Mouse (Mus musculus): Measurements from ENCODE around the gene Dock7. TPM values are rescaled to one million over a fixed set of nuclear protein-coding genes. Genes with fewer than 3 reads are reported as not detected.

Dock7 gene
- polyA plus RNA-seq, 1 experiment = 14.9 TPM

DNA sequence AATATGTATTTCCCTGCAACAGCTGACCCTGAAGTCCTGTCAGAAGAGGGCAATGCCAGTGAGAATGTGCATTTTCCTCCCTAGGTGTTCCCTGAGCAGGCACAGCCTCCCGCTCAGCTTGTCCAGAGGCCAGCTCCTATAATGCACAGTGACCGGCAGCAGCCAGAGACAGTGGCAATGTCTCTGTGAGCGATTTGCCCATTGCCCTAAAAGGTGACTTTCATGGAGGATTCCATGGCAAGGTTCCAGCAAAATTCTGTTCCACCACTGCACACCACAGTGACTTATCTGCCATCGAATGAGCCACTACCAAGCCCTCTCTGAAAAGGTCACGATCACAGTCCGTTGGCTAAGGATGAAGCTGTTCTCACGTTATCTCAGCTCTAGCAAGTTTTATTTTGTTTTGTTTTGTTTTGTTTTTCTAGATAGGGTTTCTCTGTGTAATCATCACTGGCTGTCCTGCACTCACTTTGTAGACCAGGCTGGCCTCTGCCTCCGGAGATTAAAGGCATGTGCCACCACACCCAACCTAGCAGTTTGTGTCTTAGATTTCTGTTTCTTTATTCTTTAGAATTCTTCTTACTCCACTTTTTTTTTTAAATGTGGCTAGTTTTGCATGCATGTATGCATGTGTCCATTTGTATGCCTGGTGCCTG is 17.4 kb upstream of the Dock7 start:
- WGBS = 65% methylated on average over 8 of the region's 8 CpGs
- no peaks in the 10 kb centered on the region for H3K36me3 ChIP-seq (ENCODE audit: control insufficient read depth, insufficient read depth, low read length)
- TF ChIP-seq POLR2A (IDR thresholded peaks at IDR 0.05; ENCODE audit: low read depth, low read length) = no peak
- no peak for TF ChIP-seq CTCF (IDR thresholded peaks at IDR 0.05; ENCODE audit: extremely low read depth, insufficient read length, insufficient replicate concordance, low read depth, low read length)
- H3K4me3 ChIP-seq (ENCODE audit: low read depth, low read length) = no peak overlapping the region
- no peaks in the 10 kb centered on the region for H3K27me3 ChIP-seq (ENCODE audit: control insufficient read depth, insufficient read depth, low read length)
- H3K4me1 ChIP-seq (ENCODE audit: control insufficient read depth, insufficient read depth, insufficient read length, low read length) = peaks cover 9% of the 10 kb centered on the region; the same call in 1 of the 2 replicates
- H3K27ac ChIP-seq (ENCODE audit: insufficient read depth, low read depth, low read length) = no peak overlapping the region

DNA sequence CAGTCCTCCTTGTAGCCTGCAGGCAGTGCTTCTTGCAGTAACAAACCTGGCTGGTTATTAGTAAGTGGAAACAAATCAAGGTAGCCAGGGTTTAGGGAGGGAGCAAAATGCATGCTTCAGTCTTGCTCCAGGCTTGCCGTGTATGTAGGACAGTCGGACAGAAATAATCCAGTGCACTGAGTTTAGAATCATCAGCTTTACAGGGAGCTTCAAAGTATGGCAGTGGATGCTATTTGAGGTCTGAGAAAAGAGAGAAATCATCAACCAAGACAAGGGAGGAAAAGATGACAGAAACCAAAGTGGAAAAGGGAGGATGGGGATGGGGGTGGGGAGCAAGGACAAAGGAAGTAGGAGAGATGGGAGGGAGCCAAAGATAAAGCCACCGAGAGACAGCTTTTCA is 13.8 kb upstream of the Dock7 start:
- TF ChIP-seq CTCF (IDR thresholded peaks at IDR 0.05; ENCODE audit: extremely low read depth, insufficient read length, insufficient replicate concordance, low read depth, low read length) (no peak), POLR2A (IDR thresholded peaks at IDR 0.05; ENCODE audit: low read depth, low read length) (no peak)
- WGBS = 78% methylated on average over 3 of the region's 3 CpGs
- Histone ChIP-seq H3K4me1 (ENCODE audit: control insufficient read depth, insufficient read depth, insufficient read length, low read length) (peaks cover 4% of the 10 kb centered on the region; the same call in 1 of the 2 replicates), H3K36me3 (ENCODE audit: control insufficient read depth, insufficient read depth, low read length) (no peaks in the 10 kb centered on the region), H3K27ac (ENCODE audit: insufficient read depth, low read depth, low read length) (no peak overlapping the region), H3K27me3 (ENCODE audit: control insufficient read depth, insufficient read depth, low read length) (no peaks in the 10 kb centered on the region), H3K4me3 (ENCODE audit: low read depth, low read length) (no peak overlapping the region)

DNA sequence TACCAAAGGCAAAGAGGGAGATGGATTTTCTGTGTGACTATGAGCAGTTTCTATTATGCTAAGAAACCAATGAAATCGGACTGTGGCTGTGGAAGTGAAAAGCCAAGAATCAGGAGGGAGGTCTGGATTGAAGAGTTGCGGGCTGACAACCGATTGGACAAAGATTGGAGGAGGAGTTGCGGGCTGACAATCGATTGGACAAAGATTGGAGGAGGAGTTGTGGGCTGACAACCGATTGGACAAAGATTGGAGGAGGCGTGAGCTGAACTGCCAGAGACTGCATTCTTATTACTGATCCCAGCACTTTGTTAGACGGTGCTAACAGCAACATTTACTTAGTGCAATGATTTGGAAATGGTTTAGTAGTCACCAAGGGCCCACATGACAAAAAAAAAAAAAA is 12.6 kb upstream of the Dock7 start:
- WGBS = 94% methylated on average over 8 of the region's 8 CpGs
- no peaks in the 10 kb centered on the region for H3K27me3 ChIP-seq (ENCODE audit: control insufficient read depth, insufficient read depth, low read length)
- TF ChIP-seq POLR2A (IDR thresholded peaks at IDR 0.05; ENCODE audit: low read depth, low read length) = no peak
- TF ChIP-seq CTCF (IDR thresholded peaks at IDR 0.05; ENCODE audit: extremely low read depth, insufficient read length, insufficient replicate concordance, low read depth, low read length) = no peak
- no peaks in the 10 kb centered on the region for H3K36me3 ChIP-seq (ENCODE audit: control insufficient read depth, insufficient read depth, low read length)
- H3K4me3 ChIP-seq (ENCODE audit: low read depth, low read length) = no peak overlapping the region
- H3K4me1 ChIP-seq (ENCODE audit: control insufficient read depth, insufficient read depth, insufficient read length, low read length) = peaks cover 4% of the 10 kb centered on the region; the same call in 1 of the 2 replicates
- no peak overlapping the region for H3K27ac ChIP-seq (ENCODE audit: insufficient read depth, low read depth, low read length)

DNA sequence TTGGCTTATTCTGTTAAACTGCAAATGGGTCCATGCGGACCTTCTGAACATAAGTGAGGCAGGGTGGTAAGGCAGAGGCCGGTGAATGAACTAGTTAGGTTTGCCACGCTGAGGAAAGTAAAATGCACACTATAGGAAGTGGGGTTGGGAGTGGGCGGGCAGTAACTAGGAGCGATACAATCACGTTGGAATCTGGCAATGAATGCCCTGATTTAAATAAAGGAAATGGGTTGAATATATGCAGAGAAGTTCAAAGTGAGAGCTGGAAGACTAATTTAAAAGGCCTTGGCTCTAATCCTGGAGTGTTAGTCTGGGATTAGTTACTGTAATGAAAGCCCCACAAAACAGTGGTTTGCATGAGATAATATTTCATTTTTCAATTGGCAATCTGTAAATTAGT is 12.0 kb upstream of the Dock7 start:
- TF ChIP-seq CTCF (IDR thresholded peaks at IDR 0.05; ENCODE audit: extremely low read depth, insufficient read length, insufficient replicate concordance, low read depth, low read length) = no peak
- TF ChIP-seq POLR2A (IDR thresholded peaks at IDR 0.05; ENCODE audit: low read depth, low read length) = no peak
- no peaks in the 10 kb centered on the region for H3K36me3 ChIP-seq (ENCODE audit: control insufficient read depth, insufficient read depth, low read length)
- H3K4me3 ChIP-seq (ENCODE audit: low read depth, low read length) = no peak overlapping the region
- H3K27me3 ChIP-seq (ENCODE audit: control insufficient read depth, insufficient read depth, low read length) = no peaks in the 10 kb centered on the region
- 75% methylated on average over 6 of the region's 6 CpGs for WGBS
- H3K4me1 ChIP-seq (ENCODE audit: control insufficient read depth, insufficient read depth, insufficient read length, low read length) = no peaks in the 10 kb centered on the region
- no peak overlapping the region for H3K27ac ChIP-seq (ENCODE audit: insufficient read depth, low read depth, low read length)

DNA sequence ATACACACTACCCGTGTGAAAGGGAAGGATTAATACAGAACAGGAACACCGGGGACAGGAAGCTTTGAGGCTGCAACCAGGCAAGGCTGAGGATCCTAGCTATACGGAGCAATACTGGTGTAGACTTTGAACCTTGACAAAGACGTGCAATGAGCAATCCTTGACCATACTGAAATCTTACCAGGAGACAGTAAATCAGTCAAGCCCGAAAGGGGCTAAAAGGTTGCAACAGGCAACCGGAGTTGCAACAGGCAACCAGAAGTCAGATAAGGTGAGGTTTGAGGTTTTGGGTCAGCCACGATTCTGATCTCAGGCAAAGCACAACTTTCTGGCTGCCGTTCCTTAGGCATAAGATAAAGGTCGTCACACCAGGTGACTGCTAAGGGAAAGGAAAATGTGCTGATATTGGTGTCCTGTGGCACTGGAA is 10.5 kb upstream of the Dock7 start:
- H3K4me1 ChIP-seq (ENCODE audit: control insufficient read depth, insufficient read depth, insufficient read length, low read length) = no peaks in the 10 kb centered on the region
- no peaks in the 10 kb centered on the region for H3K36me3 ChIP-seq (ENCODE audit: control insufficient read depth, insufficient read depth, low read length)
- H3K27me3 ChIP-seq (ENCODE audit: control insufficient read depth, insufficient read depth, low read length) = no peaks in the 10 kb centered on the region
- peak overlapping the region; percentile 54; the same call in 1 of the 2 replicates for H3K27ac ChIP-seq (ENCODE audit: insufficient read depth, low read depth, low read length)
- WGBS = 23% methylated on average over 9 of the region's 9 CpGs
- peak overlapping the region; percentile 23 for H3K4me3 ChIP-seq (ENCODE audit: low read depth, low read length)
- TF ChIP-seq POLR2A (IDR thresholded peaks at IDR 0.05; ENCODE audit: low read depth, low read length) (no peak), CTCF (IDR thresholded peaks at IDR 0.05; ENCODE audit: extremely low read depth, insufficient read length, insufficient replicate concordance, low read depth, low read length) (no peak)

DNA sequence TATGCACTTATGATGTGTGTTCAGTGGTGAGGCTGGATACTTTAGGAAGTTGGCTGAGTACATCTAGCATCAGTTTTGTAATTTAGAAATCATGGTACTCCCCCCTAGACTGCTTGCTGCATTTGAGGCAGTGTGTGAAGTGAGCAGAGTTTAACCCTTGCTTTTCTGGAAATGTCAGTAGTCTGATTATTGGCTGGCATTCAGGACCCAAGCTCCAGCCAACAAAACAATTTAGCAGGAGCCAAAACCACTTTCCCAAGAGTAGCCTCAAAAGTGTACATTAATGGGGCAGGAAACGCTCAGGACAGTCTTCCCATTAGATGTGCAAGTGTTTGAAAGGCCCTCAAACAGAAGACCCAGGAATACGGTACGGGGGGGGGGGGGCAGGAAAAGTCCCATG is 2.8 kb upstream of the Dock7 start:
- peaks cover 9% of the 10 kb centered on the region; the same call in 1 of the 2 replicates for H3K4me1 ChIP-seq (ENCODE audit: control insufficient read depth, insufficient read depth, insufficient read length, low read length)
- TF ChIP-seq CTCF (IDR thresholded peaks at IDR 0.05; ENCODE audit: extremely low read depth, insufficient read length, insufficient replicate concordance, low read depth, low read length) (no peak), POLR2A (IDR thresholded peaks at IDR 0.05; ENCODE audit: low read depth, low read length) (no peak)
- no peak overlapping the region for H3K27ac ChIP-seq (ENCODE audit: insufficient read depth, low read depth, low read length)
- no peaks in the 10 kb centered on the region for H3K27me3 ChIP-seq (ENCODE audit: control insufficient read depth, insufficient read depth, low read length)
- no peak overlapping the region for H3K4me3 ChIP-seq (ENCODE audit: low read depth, low read length)
- WGBS = 76% methylated on average over 3 of the region's 3 CpGs
- no peaks in the 10 kb centered on the region for H3K36me3 ChIP-seq (ENCODE audit: control insufficient read depth, insufficient read depth, low read length)

DNA sequence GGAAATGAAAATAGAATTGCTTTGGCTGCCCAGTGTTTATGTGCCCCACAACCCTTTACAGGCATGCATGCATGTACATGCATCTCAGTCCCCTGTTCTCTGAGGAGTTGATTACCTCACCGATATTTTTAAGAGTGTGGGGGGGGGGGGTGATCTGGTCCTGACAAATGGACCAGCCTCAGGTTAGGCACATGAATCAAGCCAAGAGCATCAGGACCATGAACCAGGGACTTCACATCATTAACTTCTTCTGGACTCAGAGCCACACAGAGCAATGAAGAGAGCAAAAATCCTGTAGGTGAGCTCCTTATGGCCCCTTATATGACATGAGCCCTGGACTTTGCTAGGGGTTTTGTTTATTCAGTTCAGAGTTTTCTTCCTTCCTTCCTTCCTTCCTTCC is 2.1 kb upstream of the Dock7 start:
- peak overlapping the region; percentile 28; the same call in 1 of the 2 replicates for H3K27ac ChIP-seq (ENCODE audit: insufficient read depth, low read depth, low read length)
- H3K27me3 ChIP-seq (ENCODE audit: control insufficient read depth, insufficient read depth, low read length) = no peaks in the 10 kb centered on the region
- H3K4me3 ChIP-seq (ENCODE audit: low read depth, low read length) = no peak overlapping the region
- no peaks in the 10 kb centered on the region for H3K36me3 ChIP-seq (ENCODE audit: control insufficient read depth, insufficient read depth, low read length)
- TF ChIP-seq CTCF (IDR thresholded peaks at IDR 0.05; ENCODE audit: extremely low read depth, insufficient read length, insufficient replicate concordance, low read depth, low read length) (no peak), POLR2A (IDR thresholded peaks at IDR 0.05; ENCODE audit: low read depth, low read length) (no peak)
- H3K4me1 ChIP-seq (ENCODE audit: control insufficient read depth, insufficient read depth, insufficient read length, low read length) = peaks cover 9% of the 10 kb centered on the region; the same call in 1 of the 2 replicates
- 82% methylated on average over 1 of the region's 1 CpGs for WGBS
